Mouse (Mus musculus) cortical plate, adult 2 months (tissue): ENCODE measurements around the gene Mmp7. TPM values are rescaled to one million over a fixed set of nuclear protein-coding genes. Genes with fewer than 3 reads are reported as not detected.
A peak's percentile ranks its signal among the peaks of the same experiment; 100 is the strongest.

Source experiments
- H3K27ac ChIP-seq: fragments of 200-500 bp; 2 replicates; pipeline ENCODE4 v1.5.1; 2012; ENCODE audit warnings: low read length, control low read depth, inconsistent platforms; ENCODE audit not compliant: insufficient read depth
- H3K4me1 ChIP-seq: fragments of 200-500 bp; 2 replicates; pipeline ENCODE4 v1.6.1; 2011; ENCODE audit warnings: low read length; ENCODE audit not compliant: control insufficient read depth, insufficient read depth
- H3K4me3 ChIP-seq: fragments of 200-500 bp; 2 replicates; pipeline ENCODE4 v1.5.1; 2011; ENCODE audit warnings: mild to moderate bottlenecking, low read length, control low read depth; ENCODE audit not compliant: insufficient read depth
- CTCF ChIP-seq: fragments of 200-500 bp; IDR thresholded peaks from 2 replicates; pipeline ENCODE4 v1.5.1; 2011; ENCODE audit warnings: mild to moderate bottlenecking, control low read depth, low read length; ENCODE audit not compliant: insufficient read depth; ENCODE audit errors: extremely low read depth
- POLR2A ChIP-seq: fragments of 200-500 bp; IDR thresholded peaks from 2 replicates; pipeline ENCODE4 v1.6.1; 2011; ENCODE audit warnings: mild to moderate bottlenecking, low read length, control low read depth; ENCODE audit not compliant: insufficient read depth; ENCODE audit errors: extremely low read depth
- polyA plus RNA-seq: library from polyadenylated mRNA; depleted of rRNA; stranded (reverse); fragments of >200 nt; gene quantifications from 2 replicates; pipeline ENCODE4 v1.2.3, GENCODE M21; 2012

The Mmp7 gene
- polyA plus RNA-seq, 1 experiment = not detected

GRCm38 (mm10) chr9:7678154-7678837 is 13.6 kb upstream of the Mmp7 start:
- no peaks in the 10 kb centered on the region for H3K4me1 ChIP-seq
- H3K27ac ChIP-seq = no peak overlapping the region
- no peak overlapping the region for H3K4me3 ChIP-seq
- TF ChIP-seq CTCF (no peak), POLR2A (no peak)

- Histone ChIP-seq H3K4me3 (no peak overlapping the region), H3K4me1 (no peaks in the 10 kb centered on the region), H3K27ac (no peak overlapping the region)
- no peak for TF ChIP-seq CTCF
- TF ChIP-seq POLR2A = no peak
These were observed 9.7 kb upstream of the Mmp7 start for GRCm38 (mm10) chr9:7682081-7682618.

GRCm38 (mm10) chr9:7686024-7686423 is 5.9 kb upstream of the Mmp7 start:
- H3K4me3 ChIP-seq = no peak overlapping the region
- H3K4me1 ChIP-seq = no peaks in the 10 kb centered on the region
- no peak overlapping the region for H3K27ac ChIP-seq
- TF ChIP-seq POLR2A (no peak), CTCF (no peak)

GRCm38 (mm10) chr9:7689799-7690198 is 2.1 kb upstream of the Mmp7 start:
- Histone ChIP-seq H3K4me1 (no peaks in the 10 kb centered on the region), H3K4me3 (no peak overlapping the region), H3K27ac (no peak overlapping the region)
- TF ChIP-seq CTCF = no peak
- no peak for TF ChIP-seq POLR2A

- Histone ChIP-seq H3K27ac (no peak overlapping the region), H3K4me1 (no peaks in the 10 kb centered on the region), H3K4me3 (no peak overlapping the region)
- TF ChIP-seq POLR2A = no peak
- no peak for TF ChIP-seq CTCF
These were observed 2.1 kb downstream of the Mmp7 start for GRCm38 (mm10) chr9:7693961-7694360.

DNA sequence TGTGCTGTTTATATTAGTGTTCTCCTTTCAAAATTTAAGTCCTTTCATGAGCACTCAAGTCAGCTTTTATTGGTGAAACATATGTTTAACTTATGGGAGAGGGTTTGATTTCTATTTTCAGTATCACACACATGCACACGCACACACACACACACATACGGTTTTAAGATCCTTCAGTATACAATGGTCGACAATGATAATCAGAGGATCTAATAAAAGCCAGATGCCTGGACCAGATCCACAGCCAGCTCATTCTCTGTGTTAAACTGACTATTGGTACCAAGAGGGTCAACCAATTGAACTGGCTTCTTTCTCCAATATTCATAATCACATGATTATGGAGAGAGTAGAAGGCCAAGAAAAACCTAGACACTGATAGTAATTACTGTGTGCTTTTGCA is 3.8 kb downstream of the Mmp7 start:
- Histone ChIP-seq H3K4me3 (no peak overlapping the region), H3K27ac (no peak overlapping the region), H3K4me1 (no peaks in the 10 kb centered on the region)
- TF ChIP-seq POLR2A = no peak
- no peak for TF ChIP-seq CTCF

DNA sequence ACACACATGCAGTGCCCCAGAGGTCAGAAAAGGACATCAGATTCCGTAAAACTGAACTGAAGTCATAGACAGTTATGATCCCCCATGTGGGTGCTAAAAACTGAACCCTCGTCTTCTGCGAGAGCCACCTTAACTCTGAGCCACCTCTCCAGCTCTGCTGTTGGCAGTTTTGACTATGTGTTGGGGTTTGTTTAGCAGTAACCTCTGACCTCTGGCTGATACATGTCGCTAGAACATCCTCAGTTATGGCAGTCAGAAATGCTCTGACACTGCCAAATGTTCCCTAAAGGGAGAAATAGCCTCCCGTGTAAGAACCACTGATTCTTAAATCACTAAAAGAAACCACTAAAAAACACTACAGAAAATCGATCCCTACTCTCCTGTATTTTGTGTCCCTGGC is 16.8 kb downstream of the Mmp7 start:
- H3K27ac ChIP-seq = no peak overlapping the region
- H3K4me1 ChIP-seq = no peaks in the 10 kb centered on the region
- TF ChIP-seq CTCF (no peak), POLR2A (no peak)
- H3K4me3 ChIP-seq = no peak overlapping the region

DNA sequence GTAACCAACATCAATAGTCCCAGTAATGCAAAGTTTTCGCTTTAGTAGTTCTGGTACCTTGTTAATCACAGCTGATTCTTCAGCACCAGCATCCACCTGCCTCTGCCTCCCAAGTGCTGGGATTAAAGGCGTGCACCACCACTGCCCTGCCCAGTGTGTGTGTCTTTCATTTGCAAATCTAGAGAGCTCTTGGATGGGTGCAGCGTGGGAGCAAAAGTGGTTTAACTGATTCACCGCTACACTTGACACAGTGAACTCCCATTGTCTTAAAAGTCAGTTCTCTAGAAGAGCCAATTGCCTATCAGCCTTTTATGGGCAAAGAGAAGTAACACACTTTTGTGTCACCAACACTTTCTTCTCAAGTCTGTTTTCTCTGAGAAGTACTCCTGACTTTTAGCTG is 19.3 kb downstream of the Mmp7 start:
- Histone ChIP-seq H3K27ac (no peak overlapping the region), H3K4me1 (no peaks in the 10 kb centered on the region), H3K4me3 (no peak overlapping the region)
- TF ChIP-seq POLR2A (no peak), CTCF (no peak)

DNA sequence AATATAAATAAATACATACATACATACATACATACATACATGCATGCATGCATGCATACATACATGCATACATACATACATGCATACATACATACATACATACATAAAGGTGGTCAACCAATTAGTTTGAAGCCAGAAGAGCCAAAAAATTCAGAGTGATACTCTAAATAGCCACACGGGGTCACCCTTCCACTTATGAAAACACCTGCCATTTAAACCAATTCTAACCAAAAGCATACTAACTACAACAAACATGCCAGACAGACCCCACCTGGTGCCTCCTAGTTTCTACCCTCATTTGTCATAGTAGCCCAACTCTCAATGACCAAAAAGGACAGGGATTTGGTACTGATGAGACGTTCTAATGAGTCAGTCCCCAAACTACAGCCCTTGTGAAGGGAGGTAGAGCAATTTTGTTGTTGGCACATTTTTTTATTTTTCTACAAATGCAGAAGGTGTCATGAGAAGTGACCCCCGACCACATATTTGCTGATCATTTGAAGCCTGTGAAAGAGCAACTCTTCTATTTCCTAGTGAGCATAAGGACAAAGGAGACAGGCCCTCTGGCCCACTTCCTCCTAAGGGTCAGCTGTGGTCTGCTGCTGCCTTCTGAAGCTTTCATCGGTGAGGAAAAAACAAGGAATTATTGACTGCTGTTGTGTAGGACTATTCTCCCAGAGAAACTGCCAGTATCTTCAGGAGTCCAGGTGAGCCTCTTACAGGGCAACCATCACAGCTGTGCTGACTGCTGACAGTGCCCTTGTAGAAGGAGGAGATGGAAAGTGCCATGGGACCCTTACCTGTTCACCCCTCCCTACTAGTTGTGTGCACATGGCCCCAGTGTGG is 22.4 kb downstream of the Mmp7 start:
- Histone ChIP-seq H3K4me3 (no peak overlapping the region), H3K27ac (no peak overlapping the region), H3K4me1 (no peaks in the 10 kb centered on the region)
- TF ChIP-seq POLR2A (no peak), CTCF (peak; percentile 9; the same call in 1 of the 2 replicates)

- Histone ChIP-seq H3K27ac (no peak overlapping the region), H3K4me3 (no peak overlapping the region), H3K4me1 (no peaks in the 10 kb centered on the region)
- no peak for TF ChIP-seq POLR2A
- no peak for TF ChIP-seq CTCF
These were observed 23.0 kb downstream of the Mmp7 start for GRCm38 (mm10) chr9:7714908-7715175.

DNA sequence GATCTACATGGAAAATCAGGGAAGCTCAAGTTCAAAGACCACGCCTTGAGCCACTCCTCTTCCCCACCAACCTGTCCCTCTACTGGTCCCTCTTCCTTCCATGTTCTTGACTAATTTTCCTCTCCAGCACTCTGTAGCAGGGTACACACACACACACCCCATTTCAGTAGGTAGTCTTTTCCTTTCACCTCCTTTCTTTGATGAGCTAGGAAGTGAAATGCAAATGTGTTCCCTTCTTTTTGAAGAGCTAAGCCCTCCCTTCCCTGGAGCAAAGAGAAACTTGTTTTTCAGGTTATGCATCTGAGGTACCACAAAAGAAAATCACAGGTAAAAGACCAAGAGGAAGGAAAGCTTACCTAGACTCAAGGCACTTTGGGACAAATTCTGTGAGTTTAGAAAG is 29.7 kb downstream of the Mmp7 start:
- H3K4me3 ChIP-seq = no peak overlapping the region
- H3K4me1 ChIP-seq = no peaks in the 10 kb centered on the region
- TF ChIP-seq CTCF (no peak), POLR2A (no peak)
- no peak overlapping the region for H3K27ac ChIP-seq
